Mouse (Mus musculus) bone marrow, adult 2 months (tissue): Measurements from ENCODE around the gene Hoxc10. TPM values are rescaled to one million over a fixed set of nuclear protein-coding genes. Genes with fewer than 3 reads are reported as not detected.

ENCODE experiments used
- H3K27ac ChIP-seq: fragments of 200-500 bp; 2 replicates; pipeline ENCODE4 v1.5.1; 2012; ENCODE audit warnings: low read depth, mild to moderate bottlenecking, control low read depth, inconsistent platforms, low read length; ENCODE audit not compliant: control insufficient read depth, poor library complexity, insufficient read depth
- H3K4me1 ChIP-seq: fragments of 200-500 bp; 2 replicates; pipeline ENCODE4 v1.6.1; 2011; ENCODE audit warnings: low read length; ENCODE audit not compliant: control insufficient read depth, insufficient read depth
- H3K4me3 ChIP-seq: fragments of 200-500 bp; replicated peaks from 2 replicates; pipeline ENCODE3; 2011; ENCODE audit warnings: mild to moderate bottlenecking, low read depth, low read length, control low read depth; ENCODE audit not compliant: control insufficient read depth
- CTCF ChIP-seq: fragments of 200-500 bp; IDR thresholded peaks from 2 replicates; pipeline ENCODE4 v1.5.1; 2011; ENCODE audit warnings: low read length, control low read depth; ENCODE audit not compliant: control insufficient read depth, insufficient read depth
- POLR2A ChIP-seq: fragments of 200-500 bp; IDR thresholded peaks from 2 replicates; pipeline ENCODE4 v1.6.1; 2011; ENCODE audit warnings: low read depth, mild to moderate bottlenecking, control low read depth, low read length, borderline replicate concordance; ENCODE audit not compliant: control insufficient read depth
- WGBS: fragments of 180-500 bp; shearing (Covaris S2); methylation state at CpG from one replicate; pipeline ENCODE4 v1.1.7; 2018; 5-methylcytosine and 5-hydroxymethylcytosine counted together
- polyA plus RNA-seq: library from polyadenylated mRNA; stranded (reverse); fragments of >200 nt; gene quantifications from 2 replicates; pipeline ENCODE4 v1.2.4, GENCODE M21; 2011; ENCODE audit warnings: low replicate concordance; ENCODE audit not compliant: missing spikeins, insufficient read depth, insufficient read length

Gene Hoxc10
- polyA plus RNA-seq, 1 experiment, result 1.3 TPM

GRCm38 (mm10) chr15:102954192-102955006 lies 12.2 kb upstream of the Hoxc10 start, which contains the start of gene Hoxc11:
Gene Hoxc11 (plus strand): TSS chr15:102954427.
- H3K27ac ChIP-seq, result no peak within 1 kb of the TSS; the same call in 1 of the 2 replicates
- no peaks in the 10 kb centered on the region for H3K4me1 ChIP-seq
- H3K4me3 ChIP-seq, result no peak within 1 kb of the TSS
- WGBS, result 4% methylated on average over 57 of the region's 57 CpGs
- TF ChIP-seq POLR2A, result no peak
- TF ChIP-seq CTCF, result no peak

GRCm38 (mm10) chr15:102955007-102955382 lies 11.6 kb upstream of the Hoxc10 start:
- TF ChIP-seq CTCF (no peak), POLR2A (no peak)
- no peak overlapping the region for H3K27ac ChIP-seq
- WGBS, result 4% methylated on average over 28 of the region's 28 CpGs
- no peaks in the 10 kb centered on the region for H3K4me1 ChIP-seq
- no peak overlapping the region for H3K4me3 ChIP-seq

GRCm38 (mm10) chr15:102955833-102956640 lies 10.6 kb upstream of the Hoxc10 start:
- H3K27ac ChIP-seq, result no peak overlapping the region
- WGBS, result 3% methylated on average over 40 of the region's 40 CpGs

DNA sequence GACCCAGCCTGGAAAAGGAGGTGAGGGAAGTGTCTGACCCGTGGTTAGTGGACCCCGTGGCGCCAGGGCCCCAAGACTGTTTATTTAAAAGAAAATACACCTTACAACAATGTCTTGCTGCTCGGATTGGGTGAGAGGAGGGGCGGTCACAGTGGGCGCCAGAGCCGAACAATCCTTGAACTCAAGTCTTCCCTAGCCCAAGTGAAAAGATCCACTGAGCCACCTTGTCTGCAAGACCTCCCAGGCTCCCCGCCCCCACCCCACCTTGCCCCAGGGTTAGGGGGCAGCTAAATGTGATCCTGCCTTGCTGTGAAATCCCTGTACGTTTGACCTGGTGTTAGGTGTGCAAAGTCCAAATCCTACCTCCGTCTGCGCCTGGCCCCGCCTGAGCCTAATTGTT lies 9.7 kb upstream of the Hoxc10 start:
- WGBS, result 10% methylated on average over 12 of the region's 12 CpGs
- Histone ChIP-seq H3K27ac (no peak overlapping the region), H3K4me1 (no peaks in the 10 kb centered on the region), H3K4me3 (no peak overlapping the region)
- TF ChIP-seq CTCF (no peak), POLR2A (no peak)

More at GRCm38 (mm10) chr15:102955833-102956640, 10.6 kb upstream of the Hoxc10 start:
- no peak overlapping the region for H3K4me3 ChIP-seq
- H3K4me1 ChIP-seq, result no peaks in the 10 kb centered on the region
- no peak for TF ChIP-seq CTCF
- TF ChIP-seq POLR2A, result no peak

DNA sequence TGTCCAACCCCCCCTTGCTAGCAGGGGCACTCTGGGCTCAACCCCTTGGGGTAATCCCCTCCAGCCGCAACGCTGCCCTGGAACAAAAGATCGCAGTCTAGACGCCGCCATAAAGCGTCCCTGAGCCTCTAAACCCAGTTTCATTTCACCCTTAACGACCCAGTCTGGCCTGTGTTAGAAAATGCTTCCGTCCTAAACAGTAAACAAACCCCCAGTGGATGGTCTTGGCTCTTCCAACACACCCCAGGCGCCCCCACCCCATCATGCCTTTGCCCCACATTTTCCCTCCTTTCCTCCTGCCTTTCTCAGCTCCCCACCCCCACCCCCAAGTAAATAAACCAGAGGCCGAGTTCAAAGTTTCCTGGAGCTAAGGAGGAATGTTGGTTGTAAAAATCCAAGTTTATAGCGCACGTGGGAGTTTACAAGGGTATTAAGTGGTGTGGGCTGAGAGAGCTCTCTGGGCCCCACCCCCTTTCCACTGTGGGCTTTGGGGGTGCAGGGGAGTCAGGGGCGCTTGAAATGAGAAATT lies 6.9 kb upstream of the Hoxc10 start:
- H3K4me3 ChIP-seq, result no peak overlapping the region
- WGBS, result 6% methylated on average over 13 of the region's 13 CpGs
- TF ChIP-seq CTCF (no peak), POLR2A (no peak)
- H3K27ac ChIP-seq, result no peak overlapping the region
- H3K4me1 ChIP-seq, result no peaks in the 10 kb centered on the region

- no peak overlapping the region for H3K4me3 ChIP-seq
- H3K27ac ChIP-seq, result no peak overlapping the region
- whole genome bisulfite sequencing, result 6% methylated on average over 6 of the region's 6 CpGs
- TF ChIP-seq CTCF (no peak), POLR2A (no peak)
- no peaks in the 10 kb centered on the region for H3K4me1 ChIP-seq
Measured at GRCm38 (mm10) chr15:102961728-102962127, 4.9 kb upstream of the Hoxc10 start.

GRCm38 (mm10) chr15:102962492-102962891 lies 4.1 kb upstream of the Hoxc10 start:
- H3K27ac ChIP-seq, result no peak overlapping the region
- H3K4me3 ChIP-seq, result no peak overlapping the region
- WGBS, result 14% methylated on average over 13 of the region's 13 CpGs
- TF ChIP-seq POLR2A (no peak), CTCF (no peak)
- H3K4me1 ChIP-seq, result no peaks in the 10 kb centered on the region

DNA sequence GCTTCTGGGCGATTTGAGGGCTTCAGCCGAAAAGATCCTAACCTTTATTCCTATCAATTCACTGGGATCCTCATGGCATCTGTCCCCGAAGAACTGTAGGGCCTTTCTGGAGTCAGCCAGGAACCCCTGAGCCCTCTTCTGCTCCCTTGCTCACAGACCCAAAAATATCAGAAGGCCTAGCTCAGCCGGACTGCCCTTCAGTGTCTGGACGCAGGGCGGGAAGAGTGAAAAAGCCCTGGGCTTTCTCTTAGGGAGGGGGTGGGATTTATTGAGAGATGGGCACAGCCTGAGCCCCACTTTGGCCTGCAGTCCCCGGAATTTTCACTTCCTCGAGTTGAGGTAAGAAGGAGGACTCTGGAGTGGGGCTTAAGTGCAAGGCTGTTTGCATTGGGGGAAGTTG lies 3.3 kb upstream of the Hoxc10 start:
- Histone ChIP-seq H3K4me3 (no peak overlapping the region), H3K27ac (no peak overlapping the region), H3K4me1 (no peaks in the 10 kb centered on the region)
- no peak for TF ChIP-seq CTCF
- no peak for TF ChIP-seq POLR2A
- 12% methylated on average over 8 of the region's 8 CpGs for WGBS
